Mouse (Mus musculus): ENCODE measurements around the gene Prss42. TPM values are rescaled to one million over a fixed set of nuclear protein-coding genes. Genes with fewer than 3 reads are reported as not detected.

Prss42 gene
- polyA plus RNA-seq, 1 experiment from 2014 or later: not detected

DNA sequence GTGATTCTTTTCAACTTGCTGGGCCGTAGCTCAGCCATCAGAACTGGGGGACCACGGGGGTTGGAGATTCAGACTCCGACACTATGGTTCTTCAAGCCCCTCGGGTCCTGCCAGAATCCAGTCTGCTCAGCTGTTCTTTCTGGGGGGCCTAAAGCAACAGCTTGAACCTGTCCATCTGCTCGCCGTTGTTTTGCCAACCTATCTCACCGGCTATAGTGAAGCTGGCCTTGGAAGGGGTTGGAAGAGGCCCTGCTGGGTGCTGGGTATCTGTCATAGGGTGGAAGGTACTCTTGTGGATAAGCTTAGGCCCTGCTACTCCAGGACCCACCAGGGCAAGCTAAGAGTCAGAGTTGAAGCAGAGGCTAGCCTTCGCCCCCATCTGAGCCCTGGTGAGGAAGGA, 37.1 kb upstream of the Prss42 start:
- Histone ChIP-seq H3K4me2 (ENCODE audit: low read depth, low read length) (no peak overlapping the region), H3K27me3 (ENCODE audit: control insufficient read depth, insufficient read depth, low read length) (no peaks in the 10 kb centered on the region), H3K4me1 (ENCODE audit: control insufficient read depth, insufficient read depth, low read length) (no peaks in the 10 kb centered on the region), H3K27ac (ENCODE audit: low read depth, low read length) (no peak overlapping the region), H3K9ac (replicated peaks; ENCODE audit: low read depth, low read length) (no peak overlapping the region), H3K4me3 (ENCODE audit: low read depth, low read length) (no peak overlapping the region), H3K36me3 (ENCODE audit: control insufficient read depth, insufficient read depth, low read length) (no peaks in the 10 kb centered on the region), H3K9me3 (ENCODE audit: control insufficient read depth, low read length) (no peaks in the 10 kb centered on the region)
- no peak for ATAC-seq (ENCODE audit: low read depth)
- WGBS: 87% methylated on average over 8 of the region's 8 CpGs

DNA sequence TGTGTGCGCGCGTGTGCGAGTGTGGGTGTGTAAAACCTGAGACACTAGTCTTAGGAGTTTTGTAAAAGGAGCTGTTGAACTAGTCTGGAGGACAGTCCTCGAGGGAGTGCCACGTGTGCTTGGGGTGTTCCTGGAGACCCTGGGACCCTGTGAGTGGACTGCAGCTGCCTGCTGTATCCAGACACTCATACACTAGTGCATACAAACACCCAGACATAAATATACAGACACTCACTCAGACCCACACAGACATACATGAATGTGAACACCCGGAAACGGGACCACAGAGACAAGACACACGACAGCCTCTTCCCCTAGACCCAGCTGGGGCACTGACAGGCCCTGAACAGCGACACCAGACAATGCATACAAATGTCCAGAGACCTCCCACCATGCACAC, 35.2 kb upstream of the Prss42 start:
- Histone ChIP-seq H3K4me1 (ENCODE audit: control insufficient read depth, insufficient read depth, low read length) (no peaks in the 10 kb centered on the region), H3K4me2 (ENCODE audit: low read depth, low read length) (no peak overlapping the region), H3K27ac (ENCODE audit: low read depth, low read length) (no peak overlapping the region), H3K27me3 (ENCODE audit: control insufficient read depth, insufficient read depth, low read length) (no peaks in the 10 kb centered on the region), H3K36me3 (ENCODE audit: control insufficient read depth, insufficient read depth, low read length) (no peaks in the 10 kb centered on the region), H3K4me3 (ENCODE audit: low read depth, low read length) (no peak overlapping the region), H3K9me3 (ENCODE audit: control insufficient read depth, low read length) (no peaks in the 10 kb centered on the region), H3K9ac (replicated peaks; ENCODE audit: low read depth, low read length) (no peak overlapping the region)
- no peak for ATAC-seq (ENCODE audit: low read depth)
- WGBS: 69% methylated on average over 10 of the region's 10 CpGs

DNA sequence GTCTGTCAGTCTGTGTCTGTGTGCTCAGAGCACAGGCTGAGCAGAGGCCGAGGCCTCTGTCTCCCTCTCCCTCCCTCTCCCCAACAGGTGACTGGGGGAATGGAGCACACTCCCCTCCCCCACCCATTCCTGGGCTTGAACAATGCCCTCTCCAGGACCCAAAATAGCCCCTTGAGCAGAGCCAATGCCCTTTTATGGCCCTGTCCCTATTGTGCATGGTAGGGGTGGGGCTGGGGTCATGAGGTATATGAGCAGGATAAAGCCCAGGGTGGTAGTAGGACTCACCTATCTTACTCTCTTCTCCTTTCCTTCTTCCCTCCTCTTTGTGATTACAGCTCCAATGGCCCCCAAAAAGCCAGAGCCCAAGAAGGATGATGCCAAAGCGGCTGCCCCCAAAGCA, 34.6 kb upstream of the Prss42 start:
- 29% methylated on average over 2 of the region's 2 CpGs for WGBS
- H3K4me1 ChIP-seq (ENCODE audit: control insufficient read depth, insufficient read depth, low read length): no peaks in the 10 kb centered on the region
- no peak overlapping the region for H3K4me2 ChIP-seq (ENCODE audit: low read depth, low read length)
- H3K4me3 ChIP-seq (ENCODE audit: low read depth, low read length): no peak overlapping the region
- H3K27ac ChIP-seq (ENCODE audit: low read depth, low read length): no peak overlapping the region
- no peaks in the 10 kb centered on the region for H3K36me3 ChIP-seq (ENCODE audit: control insufficient read depth, insufficient read depth, low read length)
- no peak for ATAC-seq (ENCODE audit: low read depth)
- no peaks in the 10 kb centered on the region for H3K9me3 ChIP-seq (ENCODE audit: control insufficient read depth, low read length)
- H3K9ac ChIP-seq (replicated peaks; ENCODE audit: low read depth, low read length): no peak overlapping the region
- H3K27me3 ChIP-seq (ENCODE audit: control insufficient read depth, insufficient read depth, low read length): no peaks in the 10 kb centered on the region

DNA sequence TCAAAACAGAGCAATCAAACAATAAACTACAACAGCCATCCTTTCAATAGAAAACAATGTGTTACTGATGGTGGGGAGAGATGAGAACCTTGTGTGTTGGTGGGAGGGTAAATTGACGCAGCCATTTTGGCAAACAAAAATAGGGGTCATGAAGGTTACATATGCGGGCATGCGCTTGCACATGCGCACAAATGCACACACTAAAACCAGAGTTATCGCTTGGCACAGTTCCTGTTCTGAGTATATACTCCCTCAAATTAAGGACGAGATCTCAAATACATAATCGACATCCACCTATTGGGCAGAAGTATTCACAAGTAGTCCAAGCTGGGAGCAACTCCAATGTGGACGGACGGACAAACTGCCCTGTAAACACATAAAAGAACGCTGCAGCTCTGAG, 25.6 kb upstream of the Prss42 start:
- 95% methylated on average over 10 of the region's 10 CpGs for WGBS
- ATAC-seq (ENCODE audit: low read depth): no peak
- Histone ChIP-seq H3K27ac (ENCODE audit: low read depth, low read length) (no peak overlapping the region), H3K36me3 (ENCODE audit: control insufficient read depth, insufficient read depth, low read length) (no peaks in the 10 kb centered on the region), H3K4me1 (ENCODE audit: control insufficient read depth, insufficient read depth, low read length) (no peaks in the 10 kb centered on the region), H3K4me2 (ENCODE audit: low read depth, low read length) (no peak overlapping the region), H3K9me3 (ENCODE audit: control insufficient read depth, low read length) (no peaks in the 10 kb centered on the region), H3K27me3 (ENCODE audit: control insufficient read depth, insufficient read depth, low read length) (no peaks in the 10 kb centered on the region), H3K9ac (replicated peaks; ENCODE audit: low read depth, low read length) (no peak overlapping the region), H3K4me3 (ENCODE audit: low read depth, low read length) (no peak overlapping the region)

DNA sequence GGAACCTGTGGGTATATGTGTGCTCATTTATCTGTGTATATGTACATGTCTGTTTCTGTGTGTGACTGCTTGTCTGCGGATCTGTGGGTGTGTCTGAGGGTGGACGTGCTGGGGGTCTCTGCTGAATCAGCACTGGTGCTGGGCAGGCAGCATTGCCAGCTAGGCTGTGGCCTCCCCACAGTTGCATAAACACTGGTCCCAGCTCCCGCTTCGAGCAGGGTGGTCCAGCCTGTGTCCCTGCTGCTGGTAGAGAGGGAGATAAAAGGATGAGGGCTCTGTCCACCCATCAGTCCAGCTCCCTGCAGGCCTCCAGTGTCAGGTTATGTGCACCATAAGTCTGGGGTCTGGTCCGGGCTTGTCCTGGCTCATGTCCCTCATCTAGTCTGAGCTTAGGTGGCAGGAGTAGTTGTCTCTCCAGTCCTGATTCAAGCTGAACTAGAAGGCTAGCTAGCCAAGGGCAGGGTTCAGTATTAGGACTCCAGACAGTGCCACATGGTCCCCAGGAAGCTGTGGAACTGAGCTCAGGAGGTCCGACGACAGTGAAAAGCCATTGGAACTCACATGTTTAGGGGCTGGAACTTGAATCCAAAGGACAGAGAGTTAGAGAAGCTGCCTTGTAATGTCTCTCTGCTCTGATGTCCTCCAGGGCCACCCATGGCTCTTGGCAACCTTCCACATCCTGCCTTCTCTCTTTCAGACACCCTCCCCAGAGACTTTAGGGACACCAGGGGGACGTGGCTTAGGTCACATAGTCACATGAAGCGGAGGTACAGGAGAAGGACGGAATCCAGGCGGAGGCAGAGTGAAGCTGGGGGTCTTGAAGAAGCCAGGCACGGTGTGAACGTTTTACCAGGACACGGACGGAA, 23.3 kb upstream of the Prss42 start:
- no peak overlapping the region for H3K9ac ChIP-seq (replicated peaks; ENCODE audit: low read depth, low read length)
- no peak overlapping the region for H3K4me3 ChIP-seq (ENCODE audit: low read depth, low read length)
- H3K36me3 ChIP-seq (ENCODE audit: control insufficient read depth, insufficient read depth, low read length): no peaks in the 10 kb centered on the region
- no peaks in the 10 kb centered on the region for H3K4me1 ChIP-seq (ENCODE audit: control insufficient read depth, insufficient read depth, low read length)
- no peak for ATAC-seq (ENCODE audit: low read depth)
- H3K4me2 ChIP-seq (ENCODE audit: low read depth, low read length): no peak overlapping the region
- H3K27ac ChIP-seq (ENCODE audit: low read depth, low read length): no peak overlapping the region
- no peaks in the 10 kb centered on the region for H3K27me3 ChIP-seq (ENCODE audit: control insufficient read depth, insufficient read depth, low read length)
- no peaks in the 10 kb centered on the region for H3K9me3 ChIP-seq (ENCODE audit: control insufficient read depth, low read length)
- 77% methylated on average over 15 of the region's 15 CpGs for WGBS

DNA sequence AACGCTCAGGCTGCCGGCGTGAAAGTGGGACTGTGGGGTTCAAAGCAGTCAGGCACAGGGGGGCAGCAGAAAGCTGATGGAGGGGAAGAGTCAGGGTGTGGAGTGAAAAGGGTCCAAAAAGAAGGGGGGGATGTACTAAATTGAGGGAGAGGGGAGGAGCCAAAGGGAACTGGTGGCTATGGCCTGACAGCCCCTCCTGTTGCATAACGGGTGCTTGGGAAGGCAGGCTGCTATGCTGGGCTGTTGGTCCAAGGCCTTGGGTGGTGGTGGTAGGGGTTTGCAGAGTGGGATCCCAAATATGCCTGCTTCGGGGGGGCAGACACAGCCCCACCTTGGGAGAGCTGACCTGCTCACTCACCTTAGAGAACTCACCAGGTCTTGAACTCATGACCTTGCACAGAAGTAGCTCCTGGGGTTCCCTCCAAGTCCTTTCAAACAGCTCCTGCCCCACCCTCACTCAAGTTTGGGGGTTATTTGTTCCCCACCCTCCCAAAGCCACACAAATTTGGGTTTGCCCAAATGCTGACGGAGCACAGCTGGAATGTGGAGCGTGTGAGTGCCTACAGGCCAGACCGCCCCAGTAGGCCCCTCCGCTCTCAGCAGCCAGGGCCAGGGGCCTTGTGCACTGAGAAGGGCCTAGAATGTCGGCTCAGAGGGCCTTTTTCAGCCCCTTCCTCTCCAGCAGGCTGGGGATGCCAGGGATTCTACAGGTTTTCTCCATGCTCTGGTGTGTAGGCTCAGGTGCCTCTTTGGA, 22.5 kb upstream of the Prss42 start:
- Histone ChIP-seq H3K9me3 (ENCODE audit: control insufficient read depth, low read length) (no peaks in the 10 kb centered on the region), H3K27me3 (ENCODE audit: control insufficient read depth, insufficient read depth, low read length) (no peaks in the 10 kb centered on the region), H3K4me3 (ENCODE audit: low read depth, low read length) (no peak overlapping the region), H3K4me2 (ENCODE audit: low read depth, low read length) (no peak overlapping the region), H3K27ac (ENCODE audit: low read depth, low read length) (no peak overlapping the region), H3K9ac (replicated peaks; ENCODE audit: low read depth, low read length) (no peak overlapping the region), H3K4me1 (ENCODE audit: control insufficient read depth, insufficient read depth, low read length) (no peaks in the 10 kb centered on the region), H3K36me3 (ENCODE audit: control insufficient read depth, insufficient read depth, low read length) (no peaks in the 10 kb centered on the region)
- 91% methylated on average over 10 of the region's 10 CpGs for WGBS
- ATAC-seq (ENCODE audit: low read depth): no peak

DNA sequence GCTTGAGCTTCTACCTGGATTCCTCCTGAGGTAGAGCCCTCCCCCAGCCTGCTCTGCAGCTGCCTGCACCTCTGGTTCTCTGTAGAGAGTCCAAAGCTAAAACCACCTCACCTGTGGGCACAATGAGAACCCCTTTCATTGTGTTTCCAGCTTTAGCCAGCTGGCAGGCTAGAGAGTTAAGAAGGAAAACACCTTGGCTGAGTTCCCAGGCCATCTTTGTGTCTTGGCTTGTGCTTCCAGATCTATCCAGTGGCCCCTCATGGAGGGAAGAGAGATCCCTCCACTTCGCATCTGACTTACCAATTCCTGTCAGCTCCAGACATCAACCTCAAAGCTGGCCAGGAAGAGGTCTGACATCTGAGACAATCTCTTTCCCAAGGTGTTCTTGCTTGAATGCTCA, 19.9 kb upstream of the Prss42 start:
- WGBS: 85% methylated on average over 1 of the region's 1 CpGs
- H3K4me2 ChIP-seq (ENCODE audit: low read depth, low read length): no peak overlapping the region
- H3K4me3 ChIP-seq (ENCODE audit: low read depth, low read length): no peak overlapping the region
- no peaks in the 10 kb centered on the region for H3K36me3 ChIP-seq (ENCODE audit: control insufficient read depth, insufficient read depth, low read length)
- no peak overlapping the region for H3K27ac ChIP-seq (ENCODE audit: low read depth, low read length)
- no peaks in the 10 kb centered on the region for H3K9me3 ChIP-seq (ENCODE audit: control insufficient read depth, low read length)
- no peak overlapping the region for H3K9ac ChIP-seq (replicated peaks; ENCODE audit: low read depth, low read length)
- ATAC-seq (ENCODE audit: low read depth): no peak
- H3K4me1 ChIP-seq (ENCODE audit: control insufficient read depth, insufficient read depth, low read length): no peaks in the 10 kb centered on the region; the same call in 1 of the 2 replicates
- no peaks in the 10 kb centered on the region for H3K27me3 ChIP-seq (ENCODE audit: control insufficient read depth, insufficient read depth, low read length)

DNA sequence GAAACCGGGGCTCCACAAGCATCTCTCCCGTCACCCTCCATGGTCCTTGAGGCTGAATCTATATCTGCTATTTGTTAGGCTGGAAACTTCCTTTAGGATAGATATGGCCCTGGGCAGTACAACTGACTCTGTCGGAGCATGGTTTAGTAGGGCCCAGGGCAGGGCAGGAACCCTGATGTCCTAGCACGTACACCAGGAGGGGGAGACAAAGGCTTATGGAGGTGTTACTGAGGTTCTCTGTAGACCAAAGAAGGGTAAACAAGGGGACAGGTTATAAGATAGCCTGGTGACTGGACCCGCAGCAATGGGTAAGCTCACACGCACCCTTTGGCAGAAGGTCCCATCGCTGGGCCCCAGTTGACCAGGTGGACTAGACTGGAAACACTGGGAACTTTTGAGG, 19.4 kb upstream of the Prss42 start:
- no peaks in the 10 kb centered on the region for H3K9me3 ChIP-seq (ENCODE audit: control insufficient read depth, low read length)
- H3K4me1 ChIP-seq (ENCODE audit: control insufficient read depth, insufficient read depth, low read length): no peaks in the 10 kb centered on the region; the same call in 1 of the 2 replicates
- H3K9ac ChIP-seq (replicated peaks; ENCODE audit: low read depth, low read length): no peak overlapping the region
- WGBS: 83% methylated on average over 7 of the region's 7 CpGs
- no peaks in the 10 kb centered on the region for H3K36me3 ChIP-seq (ENCODE audit: control insufficient read depth, insufficient read depth, low read length)
- no peak overlapping the region for H3K27ac ChIP-seq (ENCODE audit: low read depth, low read length)
- ATAC-seq (ENCODE audit: low read depth): no peak
- H3K4me3 ChIP-seq (ENCODE audit: low read depth, low read length): no peak overlapping the region
- H3K4me2 ChIP-seq (ENCODE audit: low read depth, low read length): no peak overlapping the region
- no peaks in the 10 kb centered on the region for H3K27me3 ChIP-seq (ENCODE audit: control insufficient read depth, insufficient read depth, low read length)

DNA sequence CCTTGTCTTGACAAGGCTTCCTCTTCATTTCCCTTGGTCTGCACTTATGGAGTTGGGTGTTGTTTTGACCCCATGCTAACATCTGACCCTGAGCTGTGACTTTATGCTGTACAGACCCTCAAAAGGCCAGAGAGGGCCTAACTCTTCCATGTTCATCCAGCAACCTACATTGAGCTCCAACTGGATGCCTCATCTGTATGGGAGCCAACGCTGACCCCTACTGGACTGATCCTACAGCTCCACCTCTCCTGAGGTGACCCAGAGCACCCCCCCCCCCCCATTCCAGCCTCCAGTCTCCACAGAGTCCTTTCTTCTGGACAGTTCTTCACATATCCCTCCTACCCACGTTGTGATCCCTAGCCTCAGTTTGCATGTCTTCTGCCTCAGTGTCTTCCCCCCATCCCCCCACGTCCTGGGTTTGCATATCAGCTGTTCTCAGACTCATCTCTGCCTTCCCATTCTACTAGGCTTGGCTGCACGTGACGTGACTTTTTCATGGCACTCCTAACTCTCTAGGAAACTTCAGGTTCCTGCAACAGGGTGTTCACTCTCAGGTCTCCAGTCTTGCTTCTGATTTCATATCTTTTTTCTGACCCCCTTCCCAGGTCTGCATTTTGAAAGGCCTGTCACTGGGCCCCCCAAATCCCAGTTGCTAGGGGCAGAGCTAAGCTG, 18.6 kb upstream of the Prss42 start:
- no peak overlapping the region for H3K4me3 ChIP-seq (ENCODE audit: low read depth, low read length)
- no peak overlapping the region for H3K4me2 ChIP-seq (ENCODE audit: low read depth, low read length)
- H3K27ac ChIP-seq (ENCODE audit: low read depth, low read length): no peak overlapping the region
- no peaks in the 10 kb centered on the region for H3K36me3 ChIP-seq (ENCODE audit: control insufficient read depth, insufficient read depth, low read length)
- WGBS: 58% methylated on average over 5 of the region's 5 CpGs
- ATAC-seq (ENCODE audit: low read depth): no peak
- H3K4me1 ChIP-seq (ENCODE audit: control insufficient read depth, insufficient read depth, low read length): no peaks in the 10 kb centered on the region; the same call in 1 of the 2 replicates
- H3K27me3 ChIP-seq (ENCODE audit: control insufficient read depth, insufficient read depth, low read length): no peaks in the 10 kb centered on the region
- no peak overlapping the region for H3K9ac ChIP-seq (replicated peaks; ENCODE audit: low read depth, low read length)
- H3K9me3 ChIP-seq (ENCODE audit: control insufficient read depth, low read length): no peaks in the 10 kb centered on the region
